Mouse (Mus musculus): ENCODE results near the gene Lig1.

DNA sequence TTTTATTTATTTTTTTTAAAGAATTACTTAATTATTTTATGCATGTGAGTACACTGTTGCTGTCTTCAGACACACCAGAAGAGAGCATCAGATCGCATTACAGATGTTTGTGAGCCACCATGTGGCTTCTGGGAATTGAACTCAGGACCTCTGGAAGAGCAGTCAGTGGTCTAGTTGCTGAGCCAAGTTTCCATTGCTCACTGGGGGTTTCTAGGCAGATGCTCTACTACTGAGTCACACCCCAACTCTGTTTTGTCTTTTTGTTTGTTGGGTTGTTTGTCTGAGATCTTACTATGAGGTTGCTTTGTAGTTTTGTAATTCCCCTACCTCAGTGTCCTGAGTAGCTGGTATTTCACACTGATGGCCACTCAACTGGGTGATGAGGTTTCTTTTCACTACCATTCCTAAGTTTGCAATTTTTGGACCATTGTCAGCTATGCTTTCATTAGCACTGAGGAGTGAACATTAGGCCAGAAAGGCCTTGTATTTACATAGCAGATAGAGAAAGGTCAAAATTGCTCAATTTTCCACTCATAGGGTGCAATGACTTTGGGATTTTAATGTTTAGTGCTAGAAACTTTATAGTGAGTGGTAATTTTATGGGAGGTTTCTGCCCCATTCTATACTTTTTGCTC is 13.1 kb downstream of the Lig1 start:
- TF ChIP-seq CTCF (IDR thresholded peaks at IDR 0.05; ENCODE audit: borderline replicate concordance, control insufficient read depth, extremely low read depth, insufficient read depth, low read length, poor library complexity) (no peak), POLR2A (IDR thresholded peaks at IDR 0.05; ENCODE audit: control insufficient read depth, extremely low read depth, insufficient read depth, low read length, poor library complexity) (no peak)

Data from thymus, adult 2 months (tissue).